Mouse (Mus musculus) cerebellum, adult 2 months (tissue): ENCODE results near the gene Rspry1.

Source experiments
- CTCF ChIP-seq: fragments of 200-500 bp; IDR thresholded peaks from 2 replicates; pipeline ENCODE4 v1.5.1; 2011; ENCODE audit warnings: low read depth, mild to moderate bottlenecking, control low read depth, low read length, moderate library complexity, borderline replicate concordance; ENCODE audit not compliant: insufficient read depth
- POLR2A ChIP-seq: fragments of 200-500 bp; IDR thresholded peaks from 2 replicates; pipeline ENCODE4 v1.6.1; 2011; ENCODE audit warnings: low read length, control low read depth, borderline replicate concordance; ENCODE audit not compliant: insufficient read depth

DNA sequence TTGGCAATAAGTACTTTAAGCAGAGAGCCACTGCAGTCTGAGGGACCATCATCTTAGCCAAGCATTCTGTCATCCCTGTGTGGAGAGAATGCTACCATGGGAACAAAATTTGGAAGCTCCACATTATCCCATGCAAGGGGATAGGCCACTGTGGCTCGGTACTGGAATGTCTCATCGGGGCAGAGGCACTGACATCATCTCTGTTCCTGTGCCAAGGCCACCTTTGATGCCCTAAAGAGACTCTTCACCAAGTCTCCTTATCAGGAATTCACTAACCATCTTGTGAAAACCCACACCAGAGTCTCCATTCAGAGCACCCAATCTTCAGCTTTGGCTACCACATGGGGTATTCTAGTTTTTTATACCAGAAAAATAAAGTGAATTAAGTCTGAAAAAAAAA is 39.4 kb downstream of the Rspry1 start:
- TF ChIP-seq POLR2A (no peak), CTCF (no peak)
